Mouse (Mus musculus): ENCODE results near the gene Tmem255b.

DNA sequence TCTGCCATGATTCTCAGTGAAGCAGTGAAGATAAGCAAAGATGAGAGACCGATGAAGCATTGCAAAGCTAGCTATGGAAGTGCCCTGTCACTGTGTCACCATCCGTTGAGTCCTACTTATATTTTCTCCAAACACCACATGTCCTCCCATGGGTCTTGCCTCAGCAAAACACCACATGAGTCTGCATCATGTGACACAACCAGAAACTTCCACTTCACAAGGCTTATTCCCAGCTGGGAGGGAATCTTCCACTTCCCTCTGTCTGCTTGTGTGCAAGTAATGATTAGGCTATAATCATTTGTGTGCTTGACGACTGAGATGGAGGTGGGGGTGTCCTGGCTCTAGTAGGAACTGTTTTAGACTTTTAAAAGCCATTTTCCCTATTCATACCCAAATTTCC is 66.2 kb downstream of the Tmem255b start:
- TF ChIP-seq POLR2A (IDR thresholded peaks at IDR 0.05; ENCODE audit: low read depth, low read length), result no peak
- no peak for TF ChIP-seq CTCF (IDR thresholded peaks at IDR 0.05; ENCODE audit: borderline replicate concordance, insufficient read depth, low read length)
